Mouse (Mus musculus): Measurements from ENCODE around the gene Hes3.

- TF ChIP-seq POLR2A (IDR thresholded peaks at IDR 0.05; ENCODE audit: borderline replicate concordance, control insufficient read depth, low read depth, low read length) (no peak), CTCF (IDR thresholded peaks at IDR 0.05; ENCODE audit: control insufficient read depth, insufficient read depth, low read length) (no peak)
Measured at GRCm38 (mm10) chr4:152313211-152313632, 21.8 kb upstream of the Hes3 start.

Measured in bone marrow, adult 2 months (tissue).